Mouse (Mus musculus) liver, embryonic 13.5 days (tissue): ENCODE data around the gene Snap23. TPM values are rescaled to one million over a fixed set of nuclear protein-coding genes. Genes with fewer than 3 reads are reported as not detected.

Source experiments
- ATAC-seq: fragments of 200-750 bp; cut with Nextera tagmentation; 2 replicates; pipeline ENCODE4 v1.8.0; 2017; ENCODE audit warnings: low read depth, mild to moderate bottlenecking, moderate number of reproducible peaks, moderate library complexity
- DNase-seq: peaks from one replicate; pipeline ENCODE4 v3.0.0; 2022
- H3K27ac ChIP-seq: fragments of 300-500 bp; sonication (generic); 2 replicates; pipeline ENCODE4 v1.5.1; 2015; ENCODE audit warnings: moderate library complexity, mild to moderate bottlenecking, inconsistent platforms
- H3K27me3 ChIP-seq: fragments of 300-500 bp; sonication (generic); 2 replicates; pipeline ENCODE4 v1.6.1; 2015; ENCODE audit warnings: mild to moderate bottlenecking, inconsistent platforms
- H3K36me3 ChIP-seq: fragments of 300-500 bp; sonication (generic); 2 replicates; pipeline ENCODE4 v1.6.1; 2015; ENCODE audit warnings: mild to moderate bottlenecking, inconsistent platforms
- H3K4me1 ChIP-seq: fragments of 300-500 bp; sonication (generic); replicated peaks from 2 replicates; pipeline ENCODE4 v1.6.1; 2015; ENCODE audit warnings: inconsistent platforms
- H3K4me2 ChIP-seq: fragments of 300-500 bp; sonication (generic); 2 replicates; pipeline ENCODE4 v1.6.1; 2015; ENCODE audit warnings: inconsistent platforms, mild to moderate bottlenecking, moderate library complexity
- H3K4me3 ChIP-seq: fragments of 300-500 bp; sonication (generic); replicated peaks from 2 replicates; pipeline ENCODE4 v1.5.1; 2015; ENCODE audit warnings: mild to moderate bottlenecking, inconsistent platforms
- H3K9ac ChIP-seq: fragments of 300-500 bp; sonication (generic); 2 replicates; pipeline ENCODE4 v1.6.1; 2015; ENCODE audit warnings: mild to moderate bottlenecking, inconsistent platforms
- H3K9me3 ChIP-seq: fragments of 300-500 bp; sonication (generic); replicated peaks from 2 replicates; pipeline ENCODE4 v1.6.1; 2016; ENCODE audit warnings: inconsistent platforms
- WGBS: fragments of 180-500 bp; shearing (Covaris S2); methylation state at CpG from one replicate; pipeline ENCODE4 v1.1.7; 2015; ENCODE audit not compliant: insufficient replicate concordance; 5-methylcytosine and 5-hydroxymethylcytosine counted together
- polyA plus RNA-seq: library from polyadenylated mRNA; unstranded; fragments of >200 nt; fragmentation: Nextera tagmentation; extraction: Ambion mirVana; gene quantifications from 2 replicates; pipeline ENCODE4 v1.2.1, GENCODE M21; 2015

The Snap23 gene
- 31.3 and 36.9 TPM in 2 replicates for polyA plus RNA-seq

DNA sequence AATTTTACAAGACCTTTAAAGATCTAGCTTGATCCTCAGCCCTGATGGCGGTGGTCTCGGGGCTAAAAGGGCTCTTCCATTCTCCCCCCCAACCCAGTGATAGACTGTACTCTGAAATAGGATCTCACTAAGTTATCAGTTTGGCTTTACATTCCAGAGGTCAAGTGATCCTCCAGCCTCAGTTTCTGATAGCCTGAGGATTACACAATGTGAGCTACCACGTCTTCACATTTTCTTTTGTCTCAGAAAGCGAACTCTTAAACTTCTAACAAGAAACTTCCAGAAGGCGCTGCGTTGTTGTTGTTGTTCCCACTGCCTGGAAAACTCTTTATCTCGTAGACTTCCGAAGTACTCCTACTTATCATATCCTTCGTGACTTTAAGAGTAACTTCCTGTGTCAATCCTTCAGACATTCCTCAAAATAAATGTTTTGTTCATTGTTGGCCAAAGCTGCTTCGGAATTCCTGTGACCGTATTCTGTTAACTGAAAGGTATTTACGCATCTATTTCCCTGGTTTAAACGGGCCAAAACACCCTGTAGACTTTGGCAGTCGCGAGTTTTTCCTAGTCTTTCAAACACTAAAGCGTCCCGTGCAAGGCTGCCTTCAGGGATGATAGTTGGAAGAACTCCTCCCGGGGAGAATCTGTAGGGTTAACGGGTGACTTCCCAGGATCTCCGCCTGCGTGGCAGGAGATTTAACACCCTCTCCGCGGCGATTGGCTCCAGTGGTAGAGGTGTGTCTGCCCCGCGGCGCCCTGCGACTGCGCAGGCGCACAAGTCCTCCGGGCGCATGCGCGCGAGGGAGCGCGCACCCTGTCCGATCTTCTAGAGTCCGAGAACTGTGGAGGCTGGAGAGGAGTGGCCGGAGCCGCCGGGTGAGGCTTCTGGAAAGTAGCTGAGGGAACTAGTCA lies at the start of gene Snap23:
Gene Snap23 (plus strand): TSS at position 786 of the 912 bp plus-strand sequence.
- Histone ChIP-seq H3K4me3 (peak within 1 kb of the TSS; percentile 85), H3K9me3 (no peaks in the 10 kb centered on the region), H3K27ac (peak within 1 kb of the TSS; percentile 83), H3K9ac (peak within 1 kb of the TSS; percentile 90), H3K4me2 (peak within 1 kb of the TSS; percentile 77), H3K36me3 (peaks cover 11% of the 10 kb centered on the region), H3K27me3 (no peaks in the 10 kb centered on the region), H3K4me1 (peaks cover 65% of the 10 kb centered on the region)
- ATAC-seq (peak; percentile 92), DNase-seq (peak; percentile 90)
- WGBS, result 2% methylated on average over 42 of the region's 42 CpGs

- H3K4me1 ChIP-seq, result no peaks in the 10 kb centered on the region
- no peak for ATAC-seq
- no peaks in the 10 kb centered on the region for H3K9me3 ChIP-seq
- no peak for DNase-seq
- no peaks in the 10 kb centered on the region for H3K27me3 ChIP-seq
- no peak overlapping the region for H3K9ac ChIP-seq
- no peak overlapping the region for H3K4me2 ChIP-seq
- whole genome bisulfite sequencing, result 78% methylated on average over 5 of the region's 5 CpGs
- no peak overlapping the region for H3K27ac ChIP-seq
- no peak overlapping the region for H3K4me3 ChIP-seq
- H3K36me3 ChIP-seq, result peaks cover 91% of the 10 kb centered on the region
Measured at GRCm38 (mm10) chr2:120518547-120519210, 48.8 kb upstream of the Snap23 start.

- no peaks in the 10 kb centered on the region for H3K27me3 ChIP-seq
- no peaks in the 10 kb centered on the region for H3K9me3 ChIP-seq
- DNase-seq (no peak), ATAC-seq (no peak)
- H3K4me2 ChIP-seq, result no peak overlapping the region
- no peak overlapping the region for H3K9ac ChIP-seq
- 75% methylated on average over 5 of the region's 5 CpGs for WGBS
- H3K27ac ChIP-seq, result no peak overlapping the region
- H3K36me3 ChIP-seq, result peaks cover 93% of the 10 kb centered on the region
- 0 out of 2 replicates have a peak, but pooled peaks cover 5% of the 10 kb centered on the region for H3K4me1 ChIP-seq
- no peak overlapping the region for H3K4me3 ChIP-seq
Measured at GRCm38 (mm10) chr2:120526771-120527170, 40.7 kb upstream of the Snap23 start.

- no peak overlapping the region for H3K4me3 ChIP-seq
- no peaks in the 10 kb centered on the region for H3K27me3 ChIP-seq
- H3K27ac ChIP-seq, result no peak overlapping the region
- no peak overlapping the region for H3K9ac ChIP-seq
- H3K9me3 ChIP-seq, result no peaks in the 10 kb centered on the region
- DNase-seq (no peak), ATAC-seq (no peak)
- H3K36me3 ChIP-seq, result peaks cover 91% of the 10 kb centered on the region
- H3K4me1 ChIP-seq, result 0 out of 2 replicates have a peak, but pooled peaks cover 6% of the 10 kb centered on the region
- H3K4me2 ChIP-seq, result no peak overlapping the region
Measured at GRCm38 (mm10) chr2:120529531-120529930, 37.9 kb upstream of the Snap23 start.

DNA sequence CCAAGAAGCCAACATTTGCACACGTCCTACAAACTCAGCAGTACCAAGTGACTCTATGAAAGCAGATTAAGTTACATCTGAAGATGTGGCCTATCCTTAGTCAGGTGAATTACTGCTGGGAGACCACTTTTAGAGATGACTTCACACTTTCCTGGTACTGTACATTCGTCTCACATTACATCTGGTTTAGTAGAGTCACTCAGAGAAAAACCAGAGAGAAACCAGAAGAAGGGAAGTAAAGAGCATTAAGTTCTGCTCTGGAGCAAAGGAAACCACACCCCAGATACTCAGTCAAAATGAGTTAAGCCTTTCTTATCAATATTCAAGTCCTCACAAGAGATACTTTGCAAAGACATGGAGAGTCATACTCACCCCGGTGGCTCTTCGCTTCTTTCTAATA lies 36.2 kb upstream of the Snap23 start:
- no peaks in the 10 kb centered on the region for H3K27me3 ChIP-seq
- ATAC-seq (no peak), DNase-seq (no peak)
- H3K9me3 ChIP-seq, result no peaks in the 10 kb centered on the region
- 0 out of 2 replicates have a peak, but pooled peaks cover 6% of the 10 kb centered on the region for H3K4me1 ChIP-seq
- no peak overlapping the region for H3K27ac ChIP-seq
- H3K4me2 ChIP-seq, result no peak overlapping the region
- H3K36me3 ChIP-seq, result peaks cover 88% of the 10 kb centered on the region
- no peak overlapping the region for H3K4me3 ChIP-seq
- no peak overlapping the region for H3K9ac ChIP-seq
- 59% methylated on average over 4 of the region's 4 CpGs for WGBS

GRCm38 (mm10) chr2:120539333-120539732 lies 28.1 kb upstream of the Snap23 start:
- H3K27me3 ChIP-seq, result no peaks in the 10 kb centered on the region
- H3K4me2 ChIP-seq, result no peak overlapping the region
- H3K9me3 ChIP-seq, result no peaks in the 10 kb centered on the region
- no peak overlapping the region for H3K9ac ChIP-seq
- DNase-seq (no peak), ATAC-seq (no peak)
- H3K27ac ChIP-seq, result no peak overlapping the region
- no peak overlapping the region for H3K4me3 ChIP-seq
- H3K36me3 ChIP-seq, result peaks cover 30% of the 10 kb centered on the region
- WGBS, result 71% methylated on average over 3 of the region's 3 CpGs
- peaks cover 9% of the 10 kb centered on the region for H3K4me1 ChIP-seq

GRCm38 (mm10) chr2:120539778-120540208 lies 27.7 kb upstream of the Snap23 start:
- Histone ChIP-seq H3K4me3 (no peak overlapping the region), H3K36me3 (peaks cover 27% of the 10 kb centered on the region), H3K4me2 (no peak overlapping the region), H3K27ac (0 out of 2 replicates have a peak overlapping the region, but pooled peaks have one; percentile 39), H3K27me3 (no peaks in the 10 kb centered on the region), H3K9ac (no peak overlapping the region), H3K4me1 (peaks cover 9% of the 10 kb centered on the region), H3K9me3 (no peaks in the 10 kb centered on the region)
- 61% methylated on average over 1 of the region's 1 CpGs for whole genome bisulfite sequencing
- peak; percentile 47; the same call in 1 of the 2 replicates for ATAC-seq
- no peak for DNase-seq

- Histone ChIP-seq H3K4me2 (no peak overlapping the region), H3K9ac (no peak overlapping the region), H3K27me3 (no peaks in the 10 kb centered on the region), H3K36me3 (peaks cover 25% of the 10 kb centered on the region), H3K4me3 (no peak overlapping the region), H3K4me1 (peaks cover 4% of the 10 kb centered on the region; the same call in 1 of the 2 replicates), H3K9me3 (no peaks in the 10 kb centered on the region), H3K27ac (no peak overlapping the region)
- DNase-seq (no peak), ATAC-seq (no peak)
- WGBS, result 40% methylated on average over 2 of the region's 2 CpGs
Measured at GRCm38 (mm10) chr2:120544732-120545131, 22.7 kb upstream of the Snap23 start.

GRCm38 (mm10) chr2:120556868-120557267 lies 10.6 kb upstream of the Snap23 start:
- no peaks in the 10 kb centered on the region for H3K9me3 ChIP-seq
- ATAC-seq (no peak), DNase-seq (no peak)
- H3K9ac ChIP-seq, result no peak overlapping the region
- no peak overlapping the region for H3K27ac ChIP-seq
- peaks cover 42% of the 10 kb centered on the region for H3K36me3 ChIP-seq
- H3K27me3 ChIP-seq, result no peaks in the 10 kb centered on the region
- no peak overlapping the region for H3K4me3 ChIP-seq
- no peak overlapping the region for H3K4me2 ChIP-seq
- peaks cover 49% of the 10 kb centered on the region for H3K4me1 ChIP-seq
- WGBS, result 70% methylated on average over 3 of the region's 3 CpGs

- no peak overlapping the region for H3K4me3 ChIP-seq
- H3K27ac ChIP-seq, result no peak overlapping the region
- H3K4me1 ChIP-seq, result peaks cover 57% of the 10 kb centered on the region
- ATAC-seq (no peak), DNase-seq (no peak)
- no peak overlapping the region for H3K4me2 ChIP-seq
- H3K36me3 ChIP-seq, result peaks cover 26% of the 10 kb centered on the region
- H3K9me3 ChIP-seq, result no peaks in the 10 kb centered on the region
- H3K27me3 ChIP-seq, result no peaks in the 10 kb centered on the region
- no peak overlapping the region for H3K9ac ChIP-seq
- WGBS, result 41% methylated on average over 3 of the region's 3 CpGs
Measured at GRCm38 (mm10) chr2:120558813-120559212, 8.7 kb upstream of the Snap23 start.

DNA sequence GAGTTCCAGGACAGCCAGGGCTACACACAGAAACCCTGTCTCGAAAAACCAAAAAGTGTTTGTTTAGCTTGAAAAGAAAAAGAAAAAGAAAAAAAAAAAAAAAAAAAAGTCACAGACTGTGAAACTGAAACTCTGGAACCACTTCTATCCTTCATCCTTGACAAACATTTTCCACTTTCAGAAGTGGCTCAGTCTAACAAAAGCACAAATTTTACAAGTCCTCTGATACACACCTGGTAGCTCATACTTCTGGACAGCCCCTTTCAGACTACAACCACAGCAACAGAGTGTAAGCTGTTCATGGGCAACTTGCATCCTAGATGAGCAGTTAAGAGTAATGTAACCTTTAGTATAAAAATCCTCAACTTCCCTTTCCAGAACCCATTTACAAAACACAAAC lies 5.9 kb upstream of the Snap23 start:
- H3K9me3 ChIP-seq, result no peaks in the 10 kb centered on the region
- no peak overlapping the region for H3K9ac ChIP-seq
- H3K27me3 ChIP-seq, result no peaks in the 10 kb centered on the region
- H3K4me2 ChIP-seq, result no peak overlapping the region
- H3K4me1 ChIP-seq, result peaks cover 64% of the 10 kb centered on the region
- DNase-seq (no peak), ATAC-seq (no peak)
- no peak overlapping the region for H3K27ac ChIP-seq
- WGBS, result 81% methylated on average over 1 of the region's 1 CpGs
- H3K4me3 ChIP-seq, result 0 out of 2 replicates have a peak overlapping the region, but pooled peaks have one; percentile 86
- H3K36me3 ChIP-seq, result peaks cover 13% of the 10 kb centered on the region; the same call in 1 of the 2 replicates
